Mouse (Mus musculus) embryonic facial prominence, embryonic 12.5 days (tissue): Measurements from ENCODE around the gene Dpp10. TPM values are rescaled to one million over a fixed set of nuclear protein-coding genes. Genes with fewer than 3 reads are reported as not detected.

Source experiments
- ATAC-seq: fragments of 200-750 bp; cut with Nextera tagmentation; 2 replicates; pipeline ENCODE4 v1.8.0; 2017; ENCODE audit not compliant: insufficient number of reproducible peaks, insufficient read depth, low FRiP score, low TSS enrichment
- H3K27ac ChIP-seq: fragments of 300-500 bp; sonication (generic); 2 replicates; pipeline ENCODE4 v1.5.1; 2016; ENCODE audit warnings: mild to moderate bottlenecking
- H3K27me3 ChIP-seq: fragments of 300-500 bp; sonication (generic); 2 replicates; pipeline ENCODE4 v1.6.1; 2016; ENCODE audit warnings: mild to moderate bottlenecking, moderate library complexity
- H3K36me3 ChIP-seq: fragments of 300-500 bp; sonication (generic); 2 replicates; pipeline ENCODE4 v1.6.1; 2016; ENCODE audit warnings: mild to moderate bottlenecking
- H3K4me1 ChIP-seq: fragments of 300-500 bp; sonication (generic); 2 replicates; pipeline ENCODE4 v1.6.1; 2016
- H3K4me2 ChIP-seq: fragments of 300-500 bp; sonication (generic); replicated peaks from 2 replicates; pipeline ENCODE4 v1.6.1; 2016; ENCODE audit warnings: mild to moderate bottlenecking, moderate library complexity
- H3K4me3 ChIP-seq: fragments of 300-500 bp; sonication (generic); 2 replicates; pipeline ENCODE4 v1.5.1; 2016; ENCODE audit warnings: mild to moderate bottlenecking
- H3K9ac ChIP-seq: fragments of 300-500 bp; sonication (generic); 2 replicates; pipeline ENCODE4 v1.6.1; 2016; ENCODE audit warnings: mild to moderate bottlenecking, moderate library complexity
- H3K9me3 ChIP-seq: fragments of 300-500 bp; sonication (generic); 2 replicates; pipeline ENCODE4 v1.6.1; 2016; ENCODE audit warnings: mild to moderate bottlenecking, moderate library complexity
- WGBS: fragments of 180-500 bp; shearing (Covaris S2); methylation state at CpG from one replicate; pipeline ENCODE4 v1.1.7; 2016; 5-methylcytosine and 5-hydroxymethylcytosine counted together
- polyA plus RNA-seq: library from polyadenylated mRNA; unstranded; fragments of >200 nt; fragmentation: Nextera tagmentation; extraction: Ambion mirVana; gene quantifications from 2 replicates; pipeline ENCODE4 v1.2.1, GENCODE M21; 2016

Gene Dpp10
- polyA plus RNA-seq, 1 experiment from 2014 or later = 0.54 TPM

DNA sequence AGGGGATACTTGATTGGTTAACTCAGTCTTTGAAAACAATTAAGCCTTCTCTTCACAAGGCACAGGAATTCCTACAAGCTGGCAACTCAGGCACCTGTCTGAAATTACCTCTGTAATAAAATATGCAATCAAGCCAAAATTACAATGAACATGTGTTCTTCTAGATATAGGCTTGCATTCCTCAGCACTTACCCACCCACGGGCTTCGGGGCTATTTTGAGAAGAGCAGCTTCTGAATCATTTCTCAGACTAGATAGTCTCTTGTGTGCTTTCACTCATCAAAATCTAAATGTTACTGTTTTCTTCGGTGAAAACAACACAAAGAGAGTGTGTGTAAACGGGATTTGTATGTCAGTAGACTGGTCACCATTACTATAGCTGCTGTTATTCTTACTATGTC is 144.1 kb downstream of the Dpp10 start:
- H3K4me1 ChIP-seq = no peaks in the 10 kb centered on the region
- 69% methylated on average over 4 of the region's 4 CpGs for WGBS
- H3K27ac ChIP-seq = no peak overlapping the region
- no peaks in the 10 kb centered on the region for H3K27me3 ChIP-seq
- H3K9ac ChIP-seq = no peak overlapping the region
- ATAC-seq = no peak
- no peak overlapping the region for H3K4me2 ChIP-seq
- H3K9me3 ChIP-seq = no peaks in the 10 kb centered on the region
- no peaks in the 10 kb centered on the region for H3K36me3 ChIP-seq
- H3K4me3 ChIP-seq = no peak overlapping the region

DNA sequence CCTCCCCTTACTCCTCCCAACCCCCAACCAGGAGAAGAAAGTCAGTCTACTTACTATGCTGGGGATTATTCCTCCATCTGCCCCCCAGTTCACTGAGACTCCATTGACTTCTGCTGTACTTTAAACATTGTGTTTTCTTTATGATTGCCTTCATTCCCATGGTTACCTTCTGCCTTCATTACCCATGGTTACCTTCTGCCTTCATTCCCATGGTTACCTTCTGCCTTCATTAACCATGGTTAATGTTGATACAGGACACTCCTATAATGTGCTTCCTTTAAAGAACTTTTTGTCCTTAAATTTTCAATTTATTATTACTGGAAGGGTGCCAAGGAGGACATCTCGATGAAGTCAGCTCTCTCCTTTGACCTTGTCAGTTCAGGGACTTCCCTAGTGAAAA is 158.1 kb downstream of the Dpp10 start:
- 65% methylated on average over 1 of the region's 1 CpGs for WGBS
- ATAC-seq = no peak
- Histone ChIP-seq H3K27ac (no peak overlapping the region), H3K4me3 (no peak overlapping the region), H3K4me2 (no peak overlapping the region), H3K36me3 (no peaks in the 10 kb centered on the region), H3K27me3 (no peaks in the 10 kb centered on the region), H3K4me1 (no peaks in the 10 kb centered on the region), H3K9me3 (no peaks in the 10 kb centered on the region), H3K9ac (no peak overlapping the region)

DNA sequence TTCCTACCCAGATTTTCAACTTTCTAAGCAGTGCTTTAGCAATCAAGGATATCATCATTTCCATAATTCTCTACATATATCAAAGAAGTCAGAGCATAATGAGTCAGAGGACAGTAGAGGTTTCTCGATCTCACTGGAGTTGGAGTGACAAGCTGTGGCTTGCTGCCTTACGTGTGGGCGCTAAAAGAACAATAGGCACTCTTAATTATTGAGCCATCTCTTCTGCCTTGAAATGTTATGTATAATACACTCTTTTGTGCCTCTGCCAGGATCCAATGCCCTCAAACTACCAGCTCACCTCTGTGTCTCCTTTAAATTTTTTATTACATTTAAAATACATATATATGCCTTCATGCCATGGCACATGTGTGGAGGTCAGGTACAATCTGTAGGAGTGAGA is 198.5 kb downstream of the Dpp10 start:
- Histone ChIP-seq H3K4me3 (no peak overlapping the region), H3K9ac (no peak overlapping the region), H3K27ac (no peak overlapping the region), H3K4me1 (no peaks in the 10 kb centered on the region), H3K4me2 (no peak overlapping the region), H3K36me3 (no peaks in the 10 kb centered on the region), H3K9me3 (no peaks in the 10 kb centered on the region), H3K27me3 (no peaks in the 10 kb centered on the region)
- ATAC-seq = no peak
- 85% methylated on average over 3 of the region's 3 CpGs for WGBS

DNA sequence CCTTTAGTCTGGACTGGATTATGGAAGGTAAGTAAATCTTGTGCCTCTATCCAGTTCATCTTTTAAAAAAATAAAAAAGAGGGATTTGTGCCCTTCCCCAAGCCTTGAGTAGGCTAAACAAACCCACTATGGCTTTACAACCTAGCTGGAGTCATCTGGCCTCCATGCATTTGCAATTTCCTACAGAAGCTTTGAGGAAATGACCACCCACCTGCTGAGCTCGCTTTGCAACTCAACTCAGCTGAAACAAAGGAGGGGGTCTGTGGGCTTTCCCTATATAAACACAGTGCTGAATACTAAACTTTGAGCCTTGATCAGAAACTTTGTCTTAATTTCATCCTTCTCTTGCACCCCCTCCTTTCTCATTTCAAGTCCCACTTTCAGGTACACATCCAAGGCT is 244.2 kb downstream of the Dpp10 start:
- H3K27me3 ChIP-seq = no peaks in the 10 kb centered on the region
- H3K4me3 ChIP-seq = no peak overlapping the region
- no peaks in the 10 kb centered on the region for H3K9me3 ChIP-seq
- no peak for ATAC-seq
- 29% methylated on average over 1 of the region's 1 CpGs for WGBS
- H3K27ac ChIP-seq = no peak overlapping the region
- H3K36me3 ChIP-seq = no peaks in the 10 kb centered on the region
- H3K9ac ChIP-seq = no peak overlapping the region
- no peaks in the 10 kb centered on the region for H3K4me1 ChIP-seq
- no peak overlapping the region for H3K4me2 ChIP-seq

DNA sequence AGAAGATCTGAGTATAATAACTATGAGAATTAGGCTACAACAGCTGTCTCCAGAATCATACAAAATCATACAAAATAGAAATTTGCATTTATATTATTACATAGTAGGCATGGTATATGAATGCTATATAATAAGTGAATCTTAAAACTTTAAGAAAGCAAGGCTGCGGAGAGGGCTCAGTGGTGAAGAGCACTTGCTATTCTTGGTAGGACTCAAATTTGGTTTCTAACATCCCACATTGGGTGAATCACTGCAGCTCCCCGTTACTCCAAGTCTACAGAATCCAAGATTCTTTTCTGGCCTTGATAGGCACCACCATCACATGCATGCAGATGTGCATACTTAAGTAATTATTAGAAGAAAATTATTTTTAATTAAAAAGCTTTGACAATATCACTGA is 279.8 kb downstream of the Dpp10 start:
- no peak overlapping the region for H3K4me2 ChIP-seq
- 91% methylated on average over 2 of the region's 2 CpGs for WGBS
- no peak for ATAC-seq
- no peak overlapping the region for H3K27ac ChIP-seq
- no peak overlapping the region for H3K9ac ChIP-seq
- H3K4me3 ChIP-seq = no peak overlapping the region
- H3K4me1 ChIP-seq = no peaks in the 10 kb centered on the region
- H3K27me3 ChIP-seq = no peaks in the 10 kb centered on the region
- no peaks in the 10 kb centered on the region for H3K9me3 ChIP-seq
- no peaks in the 10 kb centered on the region for H3K36me3 ChIP-seq

DNA sequence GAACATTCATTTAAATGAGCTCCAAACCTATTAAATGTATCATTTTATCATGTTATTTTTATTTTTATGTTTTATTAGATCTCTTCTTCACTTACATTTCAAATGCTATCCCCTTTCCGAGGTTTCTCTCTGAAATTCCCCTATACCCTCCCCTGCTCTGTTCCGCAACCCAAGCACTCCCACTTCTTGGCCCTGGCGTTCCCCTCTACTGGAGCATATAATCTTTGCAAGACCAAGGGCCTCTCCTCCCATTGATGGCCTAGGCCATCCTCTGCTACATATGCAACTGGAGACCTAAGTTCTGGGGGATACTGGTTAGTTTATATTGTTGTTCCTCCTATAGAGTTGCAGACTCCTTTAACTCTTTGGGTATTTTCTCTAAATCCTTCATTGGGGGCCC is 283.1 kb downstream of the Dpp10 start:
- Histone ChIP-seq H3K27me3 (no peaks in the 10 kb centered on the region), H3K36me3 (no peaks in the 10 kb centered on the region), H3K4me3 (no peak overlapping the region), H3K9ac (no peak overlapping the region), H3K4me1 (no peaks in the 10 kb centered on the region), H3K9me3 (no peaks in the 10 kb centered on the region), H3K27ac (no peak overlapping the region), H3K4me2 (no peak overlapping the region)
- 91% methylated on average over 3 of the region's 3 CpGs for WGBS
- ATAC-seq = no peak

DNA sequence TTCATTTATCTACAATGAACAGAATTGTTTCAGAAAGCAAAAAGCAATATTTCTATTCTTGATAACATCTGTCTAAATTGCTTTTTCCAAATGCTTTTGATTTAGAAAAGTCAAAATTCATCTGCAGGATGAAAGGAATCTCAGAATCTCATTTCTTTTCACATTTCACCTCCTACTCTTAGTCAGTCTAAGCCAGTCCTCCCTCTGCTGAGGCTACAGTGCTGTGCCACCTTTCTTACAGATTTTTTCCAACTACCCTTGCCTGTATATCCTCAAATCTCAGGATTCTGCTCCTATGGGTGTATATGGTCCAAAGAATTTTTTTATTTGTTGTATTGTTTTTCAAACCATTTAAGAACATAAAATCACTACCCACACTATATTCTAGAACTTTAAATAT is 289.3 kb downstream of the Dpp10 start:
- Histone ChIP-seq H3K4me1 (no peaks in the 10 kb centered on the region), H3K9ac (no peak overlapping the region), H3K9me3 (no peaks in the 10 kb centered on the region), H3K4me2 (no peak overlapping the region), H3K36me3 (no peaks in the 10 kb centered on the region), H3K4me3 (no peak overlapping the region), H3K27me3 (no peaks in the 10 kb centered on the region), H3K27ac (no peak overlapping the region)
- no peak for ATAC-seq

DNA sequence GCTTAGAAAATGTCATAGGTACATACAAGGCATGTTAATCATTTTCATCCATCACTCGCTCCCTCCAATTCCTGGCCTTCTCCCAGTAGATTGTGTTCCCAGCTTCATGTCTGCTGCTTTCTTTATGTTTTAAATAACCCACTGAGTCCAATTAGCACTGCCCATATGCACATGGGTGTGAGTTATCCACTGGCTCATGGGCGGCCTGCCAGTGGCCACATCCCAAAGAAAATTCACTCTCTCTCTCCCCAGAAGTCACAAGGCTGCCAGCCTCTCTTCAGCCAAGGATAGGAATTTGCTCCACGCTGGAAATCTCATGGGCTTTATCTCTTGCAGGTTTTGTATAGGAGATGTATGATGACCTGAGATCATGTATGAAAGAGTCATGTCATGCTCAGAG is 338.1 kb downstream of the Dpp10 start:
- no peak for ATAC-seq
- no peaks in the 10 kb centered on the region for H3K27me3 ChIP-seq

DNA sequence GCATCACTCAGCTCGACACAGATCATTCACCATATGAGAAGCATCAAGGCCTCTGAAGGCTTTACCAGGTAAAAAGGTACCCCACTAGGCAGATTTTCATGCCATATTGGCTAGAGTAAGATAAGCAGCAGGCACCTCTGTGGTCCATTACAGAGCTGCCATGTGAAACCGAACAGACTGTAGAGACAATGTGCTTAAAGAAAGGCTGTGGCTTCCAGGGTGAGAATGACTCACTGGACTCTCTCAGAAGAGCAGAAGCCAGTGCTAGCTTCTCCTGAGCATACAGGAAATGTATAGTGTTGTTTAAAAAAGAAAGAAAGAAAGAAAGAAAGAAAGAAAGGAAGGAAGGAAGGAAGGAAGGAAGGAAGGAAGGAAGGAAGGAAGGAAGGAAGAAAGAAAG is 386.9 kb downstream of the Dpp10 start:
- no peaks in the 10 kb centered on the region for H3K4me1 ChIP-seq
- H3K9ac ChIP-seq = no peak overlapping the region
- no peaks in the 10 kb centered on the region for H3K27me3 ChIP-seq
- H3K36me3 ChIP-seq = no peaks in the 10 kb centered on the region
- H3K4me2 ChIP-seq = no peak overlapping the region
- no peak overlapping the region for H3K4me3 ChIP-seq
- no peak for ATAC-seq
- H3K27ac ChIP-seq = no peak overlapping the region
- H3K9me3 ChIP-seq = no peaks in the 10 kb centered on the region
- WGBS = 80% methylated on average over 2 of the region's 2 CpGs

More for the DNA sequence above, 338.1 kb downstream of the Dpp10 start:
- no peaks in the 10 kb centered on the region for H3K4me1 ChIP-seq
- no peaks in the 10 kb centered on the region for H3K36me3 ChIP-seq
- no peak overlapping the region for H3K4me2 ChIP-seq
- no peak overlapping the region for H3K9ac ChIP-seq
- 70% methylated on average over 3 of the region's 3 CpGs for WGBS
- H3K4me3 ChIP-seq = no peak overlapping the region
- no peaks in the 10 kb centered on the region for H3K9me3 ChIP-seq
- no peak overlapping the region for H3K27ac ChIP-seq

DNA sequence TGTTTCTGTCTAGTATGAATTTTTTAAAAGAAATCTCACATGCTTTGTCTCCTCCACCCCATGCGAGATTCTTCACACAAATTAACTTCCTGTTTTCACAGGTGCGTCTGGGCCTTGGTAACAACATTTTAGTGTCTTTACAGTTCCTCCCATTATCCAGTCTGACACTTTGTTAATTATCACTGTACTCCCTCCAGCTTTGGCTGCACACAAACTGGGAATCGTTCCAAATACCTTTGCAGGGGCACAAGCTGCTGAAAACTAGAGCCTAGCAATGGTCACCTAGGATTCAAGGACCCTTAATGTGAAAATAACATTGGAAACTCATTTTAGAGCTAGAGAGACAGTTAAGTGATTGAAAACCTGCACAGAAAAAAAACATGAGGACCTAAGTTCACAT is 388.8 kb downstream of the Dpp10 start:
- Histone ChIP-seq H3K27ac (no peak overlapping the region), H3K9ac (no peak overlapping the region), H3K4me1 (no peaks in the 10 kb centered on the region), H3K4me3 (no peak overlapping the region), H3K9me3 (no peaks in the 10 kb centered on the region), H3K27me3 (no peaks in the 10 kb centered on the region), H3K4me2 (no peak overlapping the region), H3K36me3 (no peaks in the 10 kb centered on the region)
- 58% methylated on average over 3 of the region's 3 CpGs for WGBS
- no peak for ATAC-seq

DNA sequence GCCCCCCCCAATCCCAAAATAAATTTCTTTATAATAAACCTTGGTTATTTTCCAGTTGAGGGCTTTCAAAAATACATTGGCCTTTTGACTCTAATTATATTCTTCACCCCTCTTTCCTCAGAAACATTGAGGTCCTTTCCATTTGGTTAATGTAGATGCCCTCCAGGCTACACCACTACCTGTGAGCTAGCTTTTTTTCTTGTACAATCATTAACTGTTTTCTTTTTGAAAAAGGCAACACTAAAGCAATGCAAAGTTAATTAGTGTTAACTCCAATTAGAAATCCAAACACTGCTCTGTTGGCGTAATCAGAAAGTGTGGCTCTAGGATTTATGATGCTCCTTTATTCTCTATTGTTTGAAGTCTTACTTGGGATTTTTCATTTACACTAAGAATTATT is 407.5 kb downstream of the Dpp10 start:
- WGBS = 88% methylated on average over 1 of the region's 1 CpGs
- H3K4me2 ChIP-seq = no peak overlapping the region
- no peaks in the 10 kb centered on the region for H3K4me1 ChIP-seq
- H3K27ac ChIP-seq = no peak overlapping the region
- H3K27me3 ChIP-seq = no peaks in the 10 kb centered on the region
- no peaks in the 10 kb centered on the region for H3K9me3 ChIP-seq
- H3K36me3 ChIP-seq = no peaks in the 10 kb centered on the region
- H3K4me3 ChIP-seq = no peak overlapping the region
- H3K9ac ChIP-seq = no peak overlapping the region
- ATAC-seq = no peak

DNA sequence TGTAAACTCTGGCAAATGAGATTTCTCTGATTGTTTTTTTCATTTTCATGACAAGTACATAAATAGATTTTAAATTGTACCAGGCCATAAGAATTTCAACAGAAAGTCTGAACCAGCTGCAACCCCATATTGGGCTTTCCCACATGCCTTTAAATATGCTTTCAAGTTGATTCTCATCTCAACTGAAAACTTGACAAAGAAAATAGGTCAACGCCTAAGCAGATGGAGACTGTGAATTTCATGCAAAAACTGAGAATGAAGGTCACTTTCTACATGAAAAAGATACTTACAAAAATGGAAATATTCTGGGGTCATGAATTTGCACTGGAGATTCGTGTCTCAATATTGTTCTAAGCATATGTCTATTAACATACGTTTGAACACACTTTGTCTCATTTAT is 417.1 kb downstream of the Dpp10 start:
- no peak overlapping the region for H3K27ac ChIP-seq
- 86% methylated on average over 3 of the region's 3 CpGs for WGBS
- no peak for ATAC-seq
- no peak overlapping the region for H3K4me3 ChIP-seq
- H3K9ac ChIP-seq = no peak overlapping the region
- H3K9me3 ChIP-seq = no peaks in the 10 kb centered on the region
- H3K36me3 ChIP-seq = no peaks in the 10 kb centered on the region
- H3K4me1 ChIP-seq = no peaks in the 10 kb centered on the region
- H3K27me3 ChIP-seq = no peaks in the 10 kb centered on the region
- H3K4me2 ChIP-seq = no peak overlapping the region

DNA sequence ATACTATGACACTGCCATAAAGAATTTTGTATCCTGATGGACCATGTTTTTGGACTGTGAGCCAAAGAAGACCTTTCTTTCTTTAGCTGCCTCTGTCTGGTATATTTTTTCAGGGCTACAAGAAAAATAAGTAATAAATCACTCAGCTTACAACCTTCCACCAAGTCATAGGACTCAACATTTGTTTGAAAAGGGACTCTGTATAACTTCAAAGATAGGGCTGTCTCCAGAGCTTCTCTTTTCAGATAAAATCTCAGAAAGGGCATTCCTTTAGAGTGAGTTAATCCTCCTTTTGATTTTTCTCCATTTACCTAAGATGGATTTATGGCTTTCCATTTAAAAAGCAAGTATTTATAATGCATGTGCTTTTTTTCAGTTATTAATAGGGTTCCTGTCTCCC is 460.5 kb downstream of the Dpp10 start:
- no peaks in the 10 kb centered on the region for H3K27me3 ChIP-seq
- H3K4me1 ChIP-seq = no peaks in the 10 kb centered on the region

More for the DNA sequence above, 460.5 kb downstream of the Dpp10 start:
- no peaks in the 10 kb centered on the region for H3K9me3 ChIP-seq
- H3K27ac ChIP-seq = no peak overlapping the region
- H3K36me3 ChIP-seq = no peaks in the 10 kb centered on the region
- H3K4me2 ChIP-seq = no peak overlapping the region
- no peak for ATAC-seq
- no peak overlapping the region for H3K4me3 ChIP-seq
- no peak overlapping the region for H3K9ac ChIP-seq
